Mouse (Mus musculus): ENCODE measurements around the gene Kifc5b.
"Not testable (repeated sequence)": the region's sequence is repeated elsewhere in the genome, so short reads cannot be mapped to it uniquely, and the experiment has no call there.

Gene Kifc5b

GRCm38 (mm10) chr17:26971247-26971905 is 54.5 kb downstream of the Kifc5b start:
- DNase-seq (ENCODE audit: low spot score in 2 of 2) = no peak

GRCm38 (mm10) chr17:26972107-26972506 is 55.2 kb downstream of the Kifc5b start:
- DNase-seq (ENCODE audit: low spot score in 2 of 2) = no peak

DNA sequence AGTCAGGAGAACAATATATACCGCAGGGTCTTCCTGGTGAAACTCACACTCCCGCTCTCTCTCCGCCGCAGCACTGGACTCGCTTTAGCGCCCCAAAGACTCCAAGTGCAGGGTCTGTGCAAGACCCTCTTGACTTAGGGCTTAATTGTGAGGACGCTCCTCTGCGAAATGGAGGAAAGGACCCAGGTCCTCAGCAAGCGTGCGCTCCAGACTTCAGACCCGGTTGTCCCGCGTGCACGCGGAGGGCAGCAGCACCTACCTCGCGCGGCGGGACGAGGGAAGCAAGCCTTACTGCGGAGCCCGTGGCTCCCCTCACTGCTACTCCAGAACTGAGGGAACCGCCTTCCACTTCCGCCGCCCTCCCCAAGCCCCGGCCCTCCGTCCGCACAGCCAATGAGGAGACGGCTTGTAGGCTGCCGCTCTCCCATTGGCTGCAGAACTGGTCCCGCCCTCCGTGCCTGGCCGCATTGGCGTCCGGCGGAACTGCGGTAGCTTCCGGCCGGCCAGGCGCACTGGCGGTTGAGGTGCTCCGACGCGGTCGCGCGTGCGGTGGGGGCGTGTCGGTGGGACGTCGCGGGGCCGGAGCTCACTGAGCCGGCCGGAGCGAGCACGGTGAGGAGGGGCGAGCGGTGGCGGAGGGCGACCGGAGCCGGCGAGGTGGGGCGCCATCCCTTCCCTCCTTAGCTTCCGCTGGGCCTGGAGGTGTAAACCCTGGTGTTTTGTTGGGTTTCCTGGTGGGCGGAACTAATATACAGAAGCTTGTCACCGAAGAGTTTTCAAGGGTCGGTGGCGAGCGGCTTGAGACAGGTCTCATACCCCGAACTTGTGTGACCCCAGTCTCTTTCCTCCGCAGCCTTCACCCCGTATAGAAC is 56.0 kb downstream of the Kifc5b start, which contains the start of gene Zbtb9:
Gene Zbtb9 (plus strand): TSS at position 465 of the 872 bp plus-strand sequence.
- peak; percentile 93 to 96 for DNase-seq (ENCODE audit: low spot score in 2 of 2)

DNA sequence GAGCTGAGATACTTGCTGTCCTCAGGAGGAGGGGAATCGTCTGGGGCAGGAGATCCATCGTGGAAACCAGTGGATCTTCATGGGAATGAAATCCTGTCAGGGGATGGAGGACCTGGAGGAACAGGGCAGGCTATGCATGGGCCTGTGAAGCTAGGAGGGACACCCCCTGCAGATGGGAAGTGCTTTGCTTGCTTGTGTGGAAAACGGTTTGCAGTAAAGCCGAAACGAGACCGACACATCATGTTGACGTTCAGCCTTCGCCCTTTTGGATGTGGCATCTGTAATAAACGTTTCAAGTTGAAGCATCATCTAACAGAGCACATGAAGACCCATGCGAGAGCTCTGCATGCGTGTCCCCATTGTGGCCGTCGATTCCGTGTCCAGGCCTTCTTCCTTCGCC is 57.7 kb downstream of the Kifc5b start:
- no peak for DNase-seq (ENCODE audit: low spot score in 2 of 2)

DNA sequence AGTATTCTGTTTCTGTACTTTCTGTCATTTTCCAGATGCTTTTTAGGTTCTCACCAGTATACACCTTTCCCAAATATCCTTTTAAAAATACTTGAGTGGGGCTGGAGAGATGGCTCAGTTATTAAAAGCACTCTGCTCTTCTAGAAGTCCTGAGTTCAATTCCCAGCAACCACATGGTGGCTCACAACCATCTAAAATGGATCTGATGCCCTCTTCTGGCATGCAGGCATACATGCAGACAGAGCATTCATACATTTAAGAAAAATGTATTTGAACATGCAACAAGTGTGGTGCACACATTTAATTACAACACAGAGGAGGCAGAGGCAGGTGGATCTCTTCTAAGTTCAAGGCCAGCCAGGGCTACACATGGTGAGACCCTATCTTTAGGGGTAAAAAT is 58.5 kb downstream of the Kifc5b start:
- no peak for DNase-seq (ENCODE audit: low spot score in 2 of 2)

DNA sequence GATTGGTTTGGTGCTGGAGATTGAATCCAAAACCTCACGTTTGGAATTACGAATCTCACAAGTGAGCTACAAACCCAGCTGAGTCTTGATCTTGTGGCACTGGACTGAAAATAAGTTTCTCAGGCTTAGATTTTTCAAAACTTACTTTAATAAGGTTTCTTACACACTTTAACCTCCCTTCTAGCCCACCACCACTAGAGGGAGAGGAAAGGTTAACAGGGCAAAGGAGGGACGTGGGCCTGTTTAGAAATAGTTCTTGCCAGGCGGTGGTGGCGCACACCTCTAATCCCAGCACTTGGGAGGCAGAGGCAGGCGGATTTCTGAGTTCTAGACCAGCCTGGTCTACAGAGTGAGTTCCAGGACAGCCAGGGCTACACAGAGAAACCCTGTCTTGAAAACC is 60.5 kb downstream of the Kifc5b start:
- not testable (repeated sequence) for DNase-seq (ENCODE audit: low spot score in 2 of 2)

DNA sequence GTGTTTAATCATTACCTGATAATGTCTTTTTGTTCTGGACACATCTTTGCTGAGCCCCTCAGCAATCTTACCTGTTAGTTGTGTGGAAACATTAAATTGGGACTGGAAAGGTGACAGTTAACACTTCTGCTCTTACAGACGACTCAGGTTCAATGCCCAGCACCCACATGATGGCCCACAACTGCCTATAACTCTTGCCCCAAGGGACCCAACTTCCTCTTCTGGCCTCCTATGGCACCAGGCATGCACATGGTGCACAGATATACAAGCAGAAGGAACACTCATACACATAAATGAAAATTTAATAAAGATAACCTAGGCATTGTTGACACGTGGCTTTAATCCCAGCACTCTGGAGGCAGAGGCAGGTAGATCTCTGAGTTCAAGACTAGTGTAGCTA is 62.5 kb downstream of the Kifc5b start:
- DNase-seq (ENCODE audit: low spot score in 2 of 2) = no peak

DNA sequence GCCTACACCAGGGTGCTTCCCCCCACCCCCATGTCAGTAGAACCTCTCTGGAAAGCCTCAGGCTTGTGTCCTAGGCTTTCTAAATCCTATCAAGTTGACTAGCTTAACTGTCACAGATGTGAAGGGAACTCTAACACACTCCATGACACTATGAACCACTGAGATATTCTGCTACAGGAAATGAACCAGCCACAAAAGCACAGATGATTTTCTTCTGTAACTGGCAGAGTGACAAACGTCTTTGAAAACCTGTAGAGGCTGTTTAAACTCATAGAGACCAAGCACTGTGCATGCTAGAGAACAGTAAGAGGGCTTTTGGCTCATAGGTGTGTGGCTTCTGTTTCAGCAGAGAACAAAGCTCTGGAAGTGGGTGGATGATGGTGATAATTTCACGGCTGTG is 64.2 kb downstream of the Kifc5b start:
- DNase-seq (ENCODE audit: low spot score in 2 of 2) = no peak
